Mouse (Mus musculus) hindbrain, embryonic 12.5 days (tissue): Measurements from ENCODE around the gene St6galnac3. TPM values are rescaled to one million over a fixed set of nuclear protein-coding genes. Genes with fewer than 3 reads are reported as not detected.

Experiments
- ATAC-seq: fragments of 200-750 bp; cut with Nextera tagmentation; 2 replicates; pipeline ENCODE4 v1.8.0; 2017; ENCODE audit warnings: moderate TSS enrichment; ENCODE audit not compliant: low FRiP score
- H3K27ac ChIP-seq: fragments of 300-500 bp; sonication (generic); 2 replicates; pipeline ENCODE4 v1.5.1; 2016; ENCODE audit warnings: mild to moderate bottlenecking
- H3K27me3 ChIP-seq: fragments of 300-500 bp; sonication (generic); 2 replicates; pipeline ENCODE4 v1.6.1; 2016; ENCODE audit warnings: mild to moderate bottlenecking
- H3K36me3 ChIP-seq: fragments of 300-500 bp; sonication (generic); 2 replicates; pipeline ENCODE4 v1.6.1; 2016; ENCODE audit warnings: mild to moderate bottlenecking
- H3K4me1 ChIP-seq: fragments of 300-500 bp; sonication (generic); 2 replicates; pipeline ENCODE4 v1.6.1; 2016
- H3K4me2 ChIP-seq: fragments of 300-500 bp; sonication (generic); replicated peaks from 2 replicates; pipeline ENCODE4 v1.6.1; 2016; ENCODE audit warnings: mild to moderate bottlenecking
- H3K4me3 ChIP-seq: fragments of 300-500 bp; sonication (generic); 2 replicates; pipeline ENCODE4 v1.5.1; 2016; ENCODE audit warnings: mild to moderate bottlenecking
- H3K9ac ChIP-seq: fragments of 300-500 bp; sonication (generic); 2 replicates; pipeline ENCODE4 v1.6.1; 2016; ENCODE audit warnings: mild to moderate bottlenecking, moderate library complexity
- H3K9me3 ChIP-seq: fragments of 300-500 bp; sonication (generic); replicated peaks from 2 replicates; pipeline ENCODE4 v1.6.1; 2016; ENCODE audit warnings: mild to moderate bottlenecking
- WGBS: fragments of 180-500 bp; shearing (Covaris S2); methylation state at CpG from one replicate; pipeline ENCODE4 v1.1.7; 2016; 5-methylcytosine and 5-hydroxymethylcytosine counted together
- polyA plus RNA-seq: library from polyadenylated mRNA; unstranded; fragments of >200 nt; fragmentation: Nextera tagmentation; extraction: Ambion mirVana; gene quantifications from 2 replicates; pipeline ENCODE4 v1.2.1, GENCODE M21; 2016

The St6galnac3 gene
- polyA plus RNA-seq, 1 experiment from 2014 or later, result 40.8 TPM

DNA sequence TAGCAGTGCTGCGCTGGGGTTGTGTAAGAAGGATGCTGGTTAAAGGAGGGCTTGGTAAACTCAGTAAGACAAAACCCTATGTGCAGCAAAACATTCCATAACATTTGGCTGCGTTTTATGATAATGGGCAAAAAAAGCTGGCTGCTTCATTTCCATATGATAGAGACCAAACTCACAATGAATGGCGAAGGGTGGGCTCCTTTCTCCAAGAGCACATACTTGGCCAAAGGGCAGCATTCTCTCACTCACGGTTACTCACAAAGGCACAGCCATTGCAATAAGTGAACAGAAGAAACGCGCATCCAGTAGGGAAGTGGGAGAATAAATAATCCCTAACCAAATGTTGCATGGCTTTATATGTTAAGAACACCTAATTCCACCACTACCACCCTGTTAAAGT, 437.9 kb downstream of the St6galnac3 start:
- WGBS, result 65% methylated on average over 6 of the region's 6 CpGs
- H3K27me3 ChIP-seq, result no peaks in the 10 kb centered on the region
- no peak for ATAC-seq
- H3K9me3 ChIP-seq, result no peaks in the 10 kb centered on the region
- H3K27ac ChIP-seq, result no peak overlapping the region
- H3K4me1 ChIP-seq, result peaks cover 7% of the 10 kb centered on the region
- no peaks in the 10 kb centered on the region for H3K36me3 ChIP-seq
- no peak overlapping the region for H3K9ac ChIP-seq
- H3K4me2 ChIP-seq, result no peak overlapping the region
- no peak overlapping the region for H3K4me3 ChIP-seq

DNA sequence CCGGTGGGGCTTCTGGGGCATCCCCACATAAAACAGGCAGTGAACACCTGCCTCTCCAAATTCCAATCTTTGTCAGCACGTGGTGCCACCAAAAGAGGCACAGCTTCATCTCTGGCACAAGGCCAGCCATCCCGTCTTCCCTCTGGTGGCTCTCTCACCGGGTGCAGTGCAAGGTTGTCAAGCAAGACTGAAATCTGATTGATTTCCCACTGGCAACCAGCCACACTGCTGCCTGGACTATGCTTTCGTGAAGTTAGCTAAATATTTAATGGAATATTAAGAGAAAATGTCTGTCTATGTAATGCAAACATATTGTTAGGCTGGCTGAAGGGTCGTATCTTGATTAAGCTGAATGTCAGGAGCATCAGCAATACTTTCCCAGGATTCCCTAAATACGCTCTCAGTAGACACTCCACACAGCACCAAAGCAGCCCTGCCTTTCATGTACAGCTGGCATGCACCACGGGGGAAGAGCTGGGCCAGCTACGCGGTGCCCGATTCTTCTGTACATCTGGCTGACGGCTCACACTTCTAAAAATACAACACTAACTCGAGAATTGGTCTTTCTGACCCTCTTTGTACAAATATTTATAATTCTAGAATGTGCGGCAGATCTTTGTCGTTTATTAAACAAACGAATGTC, 442.7 kb downstream of the St6galnac3 start:
- Histone ChIP-seq H3K9me3 (no peaks in the 10 kb centered on the region), H3K9ac (no peak overlapping the region), H3K4me2 (no peak overlapping the region), H3K27me3 (no peaks in the 10 kb centered on the region), H3K36me3 (no peaks in the 10 kb centered on the region), H3K4me3 (no peak overlapping the region), H3K4me1 (peaks cover 23% of the 10 kb centered on the region), H3K27ac (0 out of 2 replicates have a peak overlapping the region, but pooled peaks have one; percentile 30)
- WGBS, result 59% methylated on average over 16 of the region's 16 CpGs
- peak; percentile 24; the same call in 1 of the 2 replicates for ATAC-seq

GRCm38 (mm10) chr3:153278249-153278648, 446.7 kb downstream of the St6galnac3 start:
- WGBS, result 82% methylated on average over 5 of the region's 5 CpGs
- Histone ChIP-seq H3K27ac (peak overlapping the region; percentile 85; the same call in 1 of the 2 replicates), H3K4me2 (no peak overlapping the region), H3K4me3 (no peak overlapping the region), H3K9me3 (peaks cover 12% of the 10 kb centered on the region), H3K36me3 (no peaks in the 10 kb centered on the region; the same call in 1 of the 2 replicates), H3K9ac (no peak overlapping the region), H3K4me1 (peaks cover 35% of the 10 kb centered on the region), H3K27me3 (no peaks in the 10 kb centered on the region)
- no peak for ATAC-seq

GRCm38 (mm10) chr3:153277389-153277999, 447.5 kb downstream of the St6galnac3 start:
- Histone ChIP-seq H3K27me3 (no peaks in the 10 kb centered on the region), H3K4me1 (peaks cover 33% of the 10 kb centered on the region), H3K36me3 (no peaks in the 10 kb centered on the region; the same call in 1 of the 2 replicates), H3K4me3 (no peak overlapping the region), H3K27ac (peak overlapping the region; percentile 85), H3K9me3 (peaks cover 15% of the 10 kb centered on the region), H3K9ac (no peak overlapping the region; the same call in 1 of the 2 replicates), H3K4me2 (peak overlapping the region; percentile 42)
- WGBS, result 8% methylated on average over 16 of the region's 16 CpGs
- peak; percentile 92 for ATAC-seq

DNA sequence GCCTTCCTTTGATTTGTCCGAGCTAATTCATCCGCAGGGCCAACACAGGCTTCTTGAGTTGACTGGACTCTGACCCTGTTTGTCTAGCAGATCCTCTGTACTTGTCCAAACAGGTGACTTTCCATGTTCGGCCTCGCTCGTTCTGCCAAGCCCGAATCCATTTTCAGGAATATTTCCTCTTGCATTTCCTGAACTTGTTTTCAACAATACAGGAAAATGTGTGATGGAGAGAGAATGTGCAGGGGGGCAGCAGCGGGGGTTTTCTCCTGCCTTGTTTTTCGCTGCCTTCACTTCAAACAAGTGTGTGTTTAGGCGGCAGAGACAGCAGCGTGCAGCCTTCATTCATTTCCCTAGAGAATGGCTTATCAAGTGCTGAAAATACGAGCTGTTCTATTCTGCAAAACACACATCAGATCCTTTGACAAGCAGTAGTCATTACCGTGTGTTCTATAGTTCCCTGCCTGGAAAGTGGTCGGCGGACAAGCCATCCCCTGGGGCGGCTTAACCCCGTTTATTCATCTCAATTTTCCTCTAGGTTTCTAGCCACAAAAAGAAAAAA, 448.1 kb downstream of the St6galnac3 start:
- H3K4me3 ChIP-seq, result no peak overlapping the region
- peaks cover 15% of the 10 kb centered on the region for H3K9me3 ChIP-seq
- WGBS, result 28% methylated on average over 16 of the region's 16 CpGs
- peaks cover 27% of the 10 kb centered on the region for H3K4me1 ChIP-seq
- H3K9ac ChIP-seq, result no peak overlapping the region
- peak overlapping the region; percentile 85 for H3K27ac ChIP-seq
- H3K27me3 ChIP-seq, result no peaks in the 10 kb centered on the region
- no peaks in the 10 kb centered on the region; the same call in 1 of the 2 replicates for H3K36me3 ChIP-seq
- peak; percentile 83 for ATAC-seq
- peak overlapping the region; percentile 42 for H3K4me2 ChIP-seq

GRCm38 (mm10) chr3:153276101-153276829, 448.7 kb downstream of the St6galnac3 start:
- H3K4me3 ChIP-seq, result no peak overlapping the region
- peaks cover 23% of the 10 kb centered on the region for H3K4me1 ChIP-seq
- WGBS, result 62% methylated on average over 8 of the region's 8 CpGs
- H3K27me3 ChIP-seq, result no peaks in the 10 kb centered on the region
- peak overlapping the region; percentile 85 for H3K27ac ChIP-seq
- no peak for ATAC-seq
- peaks cover 15% of the 10 kb centered on the region for H3K9me3 ChIP-seq
- peak overlapping the region; percentile 42 for H3K4me2 ChIP-seq
- H3K36me3 ChIP-seq, result no peaks in the 10 kb centered on the region; the same call in 1 of the 2 replicates
- H3K9ac ChIP-seq, result no peak overlapping the region

DNA sequence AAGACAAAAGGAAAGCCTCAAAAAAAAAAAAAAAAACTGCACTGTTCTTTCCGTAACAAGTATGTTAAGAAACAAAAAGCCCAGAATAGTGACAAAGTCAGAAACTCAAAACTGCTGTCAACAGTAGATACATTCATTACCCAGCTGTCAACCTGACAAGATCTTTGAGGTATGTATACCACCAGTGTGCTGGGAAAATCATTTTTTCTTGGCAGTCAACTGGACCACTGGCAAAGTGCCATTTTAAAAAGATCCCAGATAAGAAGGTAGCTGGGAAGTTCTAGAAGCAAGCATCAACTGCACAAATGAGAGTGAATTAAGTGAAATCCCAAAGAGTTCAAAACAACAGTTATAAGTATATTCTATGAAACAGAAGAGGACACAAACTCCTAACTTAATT, 452.7 kb downstream of the St6galnac3 start:
- Histone ChIP-seq H3K27me3 (no peaks in the 10 kb centered on the region), H3K9ac (no peak overlapping the region), H3K9me3 (peaks cover 15% of the 10 kb centered on the region), H3K27ac (no peak overlapping the region), H3K4me3 (no peak overlapping the region), H3K4me1 (peaks cover 13% of the 10 kb centered on the region), H3K36me3 (no peaks in the 10 kb centered on the region; the same call in 1 of the 2 replicates), H3K4me2 (no peak overlapping the region)
- ATAC-seq, result no peak
- 48% methylated on average over 1 of the region's 1 CpGs for WGBS

- Histone ChIP-seq H3K4me2 (no peak overlapping the region), H3K4me3 (no peak overlapping the region), H3K36me3 (no peaks in the 10 kb centered on the region), H3K27me3 (no peaks in the 10 kb centered on the region), H3K4me1 (peaks cover 5% of the 10 kb centered on the region; the same call in 1 of the 2 replicates), H3K9ac (no peak overlapping the region), H3K27ac (no peak overlapping the region), H3K9me3 (no peaks in the 10 kb centered on the region)
- WGBS, result 75% methylated on average over 8 of the region's 8 CpGs
- ATAC-seq, result no peak
Observed at GRCm38 (mm10) chr3:153267397-153267796, 457.6 kb downstream of the St6galnac3 start.

GRCm38 (mm10) chr3:153261985-153262384, 463.0 kb downstream of the St6galnac3 start:
- no peak for ATAC-seq
- H3K27ac ChIP-seq, result no peak overlapping the region
- H3K4me2 ChIP-seq, result no peak overlapping the region

DNA sequence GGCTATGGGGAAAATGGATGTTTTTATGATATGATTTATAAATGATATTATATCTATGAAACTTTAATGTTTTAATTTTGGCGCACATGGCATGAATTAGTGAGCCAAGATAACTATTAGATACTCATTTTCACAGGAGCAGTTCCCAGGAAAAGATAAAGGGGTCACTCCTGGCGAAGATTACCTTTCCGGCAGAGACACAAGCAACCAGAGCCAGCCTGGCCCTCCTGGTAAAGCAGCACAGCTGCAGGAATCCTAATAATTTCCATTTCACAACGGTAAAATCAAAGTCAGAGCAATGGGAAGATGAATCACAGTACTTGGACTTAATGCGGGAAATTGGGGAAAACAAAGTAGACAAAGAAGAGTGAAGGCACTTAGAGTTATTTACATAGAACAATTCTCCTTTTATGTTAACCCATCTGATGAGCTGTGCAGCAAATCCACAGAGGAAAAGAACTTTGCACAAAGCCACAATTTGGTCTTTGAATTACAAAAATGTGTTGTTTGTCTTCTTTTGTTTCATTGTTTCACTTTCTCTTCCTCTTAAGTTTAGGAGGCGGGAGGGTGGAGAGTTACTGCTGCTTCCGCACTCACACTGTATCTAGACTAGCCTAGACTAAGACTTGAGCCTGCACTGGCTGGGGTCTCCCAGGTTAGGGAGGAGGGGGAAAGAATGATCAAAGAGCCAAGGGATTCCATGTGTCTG, 464.6 kb downstream of the St6galnac3 start:
- 64% methylated on average over 7 of the region's 7 CpGs for WGBS
- Histone ChIP-seq H3K27me3 (no peaks in the 10 kb centered on the region), H3K36me3 (no peaks in the 10 kb centered on the region), H3K9ac (no peak overlapping the region), H3K4me3 (no peak overlapping the region), H3K4me1 (peaks cover 20% of the 10 kb centered on the region), H3K27ac (no peak overlapping the region), H3K9me3 (no peaks in the 10 kb centered on the region), H3K4me2 (no peak overlapping the region)
- no peak for ATAC-seq

More at GRCm38 (mm10) chr3:153261985-153262384, 463.0 kb downstream of the St6galnac3 start:
- Histone ChIP-seq H3K9me3 (no peaks in the 10 kb centered on the region), H3K9ac (no peak overlapping the region), H3K27me3 (no peaks in the 10 kb centered on the region), H3K4me1 (peaks cover 23% of the 10 kb centered on the region), H3K4me3 (no peak overlapping the region), H3K36me3 (no peaks in the 10 kb centered on the region)
- WGBS, result 76% methylated on average over 5 of the region's 5 CpGs

- 87% methylated on average over 8 of the region's 8 CpGs for WGBS
- Histone ChIP-seq H3K36me3 (no peaks in the 10 kb centered on the region), H3K27me3 (no peaks in the 10 kb centered on the region), H3K4me3 (no peak overlapping the region), H3K4me2 (no peak overlapping the region), H3K4me1 (peaks cover 6% of the 10 kb centered on the region), H3K9ac (no peak overlapping the region), H3K9me3 (no peaks in the 10 kb centered on the region), H3K27ac (no peak overlapping the region)
- no peak for ATAC-seq
Observed at GRCm38 (mm10) chr3:153255910-153256309, 469.1 kb downstream of the St6galnac3 start.
